Mouse (Mus musculus): ENCODE results near the gene Ncbp3. TPM values are rescaled to one million over a fixed set of nuclear protein-coding genes. Genes with fewer than 3 reads are reported as not detected.

Gene Ncbp3
- total and polyA plus RNA-seq, 3 experiments: 13.3 to 25.0 (median 24.2) TPM

GRCm38 (mm10) chr11:73008826-73009225 lies 38.8 kb upstream of the Ncbp3 start:
- H3K27me3 ChIP-seq (ENCODE audit: insufficient read depth, low read length): peaks cover 36% of the 10 kb centered on the region
- H3K36me3 ChIP-seq (replicated peaks): peaks cover 18% of the 10 kb centered on the region
- DNase-seq (ENCODE audit: low spot score) (no peak), ATAC-seq (ENCODE audit: extremely low read depth, insufficient number of reproducible peaks, low FRiP score, poor library complexity, severe bottlenecking) (no peak)
- peaks cover 12% of the 10 kb centered on the region for H3K4me1 ChIP-seq (ENCODE audit: insufficient read depth, low read depth, low read length)
- no peak overlapping the region for H3K4me3 ChIP-seq (ENCODE audit: low read depth, low read length)
- TF ChIP-seq GATA2 (IDR thresholded peaks at IDR 0.05; ENCODE audit: borderline replicate concordance, low read depth, low read length) (no peak), POLR2AphosphoS5 (IDR thresholded peaks at IDR 0.05; ENCODE audit: insufficient replicate concordance, low read depth, low read length) (no peak), TAL1 (conservative IDR thresholded peaks at IDR 0.05; ENCODE audit: low read depth, low read length) (no peak), GATA1 (IDR thresholded peaks at IDR 0.05; ENCODE audit: borderline replicate concordance, low read length) (no peak), CTCF (IDR thresholded peaks at IDR 0.05; ENCODE audit: low read depth, low read length) (no peak)
- H3K9me3 ChIP-seq (replicated peaks): no peaks in the 10 kb centered on the region

GRCm38 (mm10) chr11:73009531-73010274 lies 37.9 kb upstream of the Ncbp3 start:
- no peak for ATAC-seq (ENCODE audit: extremely low read depth, insufficient number of reproducible peaks, low FRiP score, poor library complexity, severe bottlenecking)
- Histone ChIP-seq H3K4me1 (ENCODE audit: insufficient read depth, low read depth, low read length) (peaks cover 12% of the 10 kb centered on the region), H3K36me3 (replicated peaks) (peaks cover 22% of the 10 kb centered on the region), H3K27me3 (ENCODE audit: insufficient read depth, low read length) (peaks cover 43% of the 10 kb centered on the region), H3K4me3 (ENCODE audit: low read depth, low read length) (no peak overlapping the region), H3K9me3 (replicated peaks) (no peaks in the 10 kb centered on the region)
- DNase-seq (ENCODE audit: low spot score): no peak
- no peak for TF ChIP-seq CTCF (IDR thresholded peaks at IDR 0.05; ENCODE audit: low read depth, low read length)
- TF ChIP-seq TAL1 (conservative IDR thresholded peaks at IDR 0.05; ENCODE audit: low read depth, low read length): no peak
- TF ChIP-seq POLR2AphosphoS5 (IDR thresholded peaks at IDR 0.05; ENCODE audit: insufficient replicate concordance, low read depth, low read length): no peak
- no peak for TF ChIP-seq GATA2 (IDR thresholded peaks at IDR 0.05; ENCODE audit: borderline replicate concordance, low read depth, low read length)
- no peak for TF ChIP-seq GATA1 (IDR thresholded peaks at IDR 0.05; ENCODE audit: borderline replicate concordance, low read length)

DNA sequence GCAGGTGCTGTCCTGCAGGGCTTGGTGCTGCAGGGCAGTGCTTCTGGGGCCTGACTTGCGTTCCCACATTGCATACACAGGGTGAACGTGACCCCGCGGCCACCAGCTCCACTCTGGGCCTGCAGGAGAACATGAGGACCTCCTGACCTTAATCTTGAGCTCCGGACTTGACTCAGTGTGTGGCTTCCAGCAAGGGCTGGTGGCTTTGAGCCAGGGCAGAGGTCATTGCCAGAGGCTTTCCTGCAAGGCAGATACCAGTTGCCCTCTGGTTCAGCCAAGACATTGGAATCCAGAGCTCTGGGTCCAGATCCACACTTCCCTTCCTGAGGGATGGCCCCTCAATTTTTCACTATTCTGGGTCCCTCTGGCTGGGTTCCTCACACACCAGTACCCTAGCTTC lies 33.6 kb upstream of the Ncbp3 start:
- DNase-seq (ENCODE audit: low spot score): no peak
- H3K9me3 ChIP-seq (replicated peaks): no peaks in the 10 kb centered on the region
- peaks cover 17% of the 10 kb centered on the region for H3K36me3 ChIP-seq (replicated peaks)
- H3K4me3 ChIP-seq (ENCODE audit: low read depth, low read length): no peak overlapping the region
- no peak for ATAC-seq (ENCODE audit: extremely low read depth, insufficient number of reproducible peaks, low FRiP score, poor library complexity, severe bottlenecking)
- peaks cover 73% of the 10 kb centered on the region for H3K27me3 ChIP-seq (ENCODE audit: insufficient read depth, low read length)
- TF ChIP-seq TAL1 (conservative IDR thresholded peaks at IDR 0.05; ENCODE audit: low read depth, low read length): no peak
- no peak for TF ChIP-seq CTCF (IDR thresholded peaks at IDR 0.05; ENCODE audit: low read depth, low read length)
- no peak for TF ChIP-seq POLR2AphosphoS5 (IDR thresholded peaks at IDR 0.05; ENCODE audit: insufficient replicate concordance, low read depth, low read length)
- no peak for TF ChIP-seq GATA2 (IDR thresholded peaks at IDR 0.05; ENCODE audit: borderline replicate concordance, low read depth, low read length)
- TF ChIP-seq GATA1 (IDR thresholded peaks at IDR 0.05; ENCODE audit: borderline replicate concordance, low read length): no peak
- peaks cover 13% of the 10 kb centered on the region for H3K4me1 ChIP-seq (ENCODE audit: insufficient read depth, low read depth, low read length)

DNA sequence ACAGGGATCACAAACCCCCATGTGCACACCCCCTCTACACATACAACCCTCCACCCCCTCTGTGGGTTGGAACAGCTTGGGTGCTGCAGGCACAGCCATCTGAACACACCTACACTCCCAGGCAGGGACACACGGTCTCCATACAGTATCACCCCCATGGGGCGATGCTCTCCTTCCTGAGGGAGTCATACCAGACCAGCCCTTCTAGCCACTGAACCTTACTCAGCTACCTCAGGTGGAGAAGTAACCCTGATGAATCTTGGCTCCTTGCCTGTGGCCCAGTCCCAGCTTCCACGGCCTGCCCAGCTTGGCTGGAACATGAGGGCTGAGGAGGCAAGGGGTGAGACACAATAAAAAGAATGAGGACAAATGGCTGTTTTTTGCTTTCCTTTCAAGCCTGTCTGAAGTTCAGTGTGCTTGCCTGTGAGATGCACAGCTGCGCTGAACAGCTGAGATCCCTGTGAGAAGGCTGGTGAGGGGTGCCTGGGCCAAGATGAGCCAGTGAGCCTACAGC lies 32.7 kb upstream of the Ncbp3 start:
- Histone ChIP-seq H3K27me3 (ENCODE audit: insufficient read depth, low read length) (peaks cover 73% of the 10 kb centered on the region), H3K9me3 (replicated peaks) (no peaks in the 10 kb centered on the region), H3K4me1 (ENCODE audit: insufficient read depth, low read depth, low read length) (peaks cover 22% of the 10 kb centered on the region), H3K36me3 (replicated peaks) (peaks cover 9% of the 10 kb centered on the region), H3K4me3 (ENCODE audit: low read depth, low read length) (no peak overlapping the region)
- DNase-seq (ENCODE audit: low spot score) (no peak), ATAC-seq (ENCODE audit: extremely low read depth, insufficient number of reproducible peaks, low FRiP score, poor library complexity, severe bottlenecking) (no peak)
- TF ChIP-seq CTCF (IDR thresholded peaks at IDR 0.05; ENCODE audit: low read depth, low read length) (no peak), GATA2 (IDR thresholded peaks at IDR 0.05; ENCODE audit: borderline replicate concordance, low read depth, low read length) (no peak), POLR2AphosphoS5 (IDR thresholded peaks at IDR 0.05; ENCODE audit: insufficient replicate concordance, low read depth, low read length) (no peak), TAL1 (conservative IDR thresholded peaks at IDR 0.05; ENCODE audit: low read depth, low read length) (no peak), GATA1 (IDR thresholded peaks at IDR 0.05; ENCODE audit: borderline replicate concordance, low read length) (no peak)

DNA sequence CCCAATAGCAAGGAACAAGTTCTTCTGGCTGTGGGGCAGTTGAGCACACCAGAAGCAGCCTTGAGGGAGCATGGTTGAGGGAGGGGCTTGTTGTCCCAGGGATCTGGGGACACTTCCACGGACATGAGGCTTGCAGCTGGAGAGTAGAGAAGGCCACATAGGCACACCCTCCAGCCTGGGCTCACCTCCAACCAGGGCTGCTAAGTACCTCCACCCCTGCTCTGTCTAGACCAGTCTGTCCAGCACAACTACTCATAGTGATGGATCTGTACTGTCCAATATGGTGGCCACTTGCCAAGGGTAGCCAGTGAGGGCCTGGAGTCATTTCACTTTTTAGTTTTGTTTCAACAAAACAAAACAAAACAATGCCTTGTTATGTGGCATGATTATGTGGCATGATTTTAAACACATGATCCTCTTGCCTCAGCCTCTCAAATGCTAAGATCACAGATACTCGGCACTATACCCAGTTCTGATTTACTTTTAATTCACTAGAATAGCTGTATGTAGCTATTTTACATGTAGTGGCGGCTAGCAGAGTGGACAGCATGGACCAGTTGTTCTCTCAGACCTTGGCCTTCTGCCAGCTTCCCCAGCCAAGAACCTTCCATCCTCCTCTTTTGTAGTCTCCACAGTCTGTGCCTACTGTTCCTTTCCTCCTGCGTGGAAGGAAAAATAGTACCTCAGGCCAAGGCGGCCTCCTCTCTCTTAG lies 32.0 kb upstream of the Ncbp3 start:
- Histone ChIP-seq H3K27me3 (ENCODE audit: insufficient read depth, low read length) (peaks cover 74% of the 10 kb centered on the region), H3K36me3 (replicated peaks) (peaks cover 8% of the 10 kb centered on the region), H3K4me3 (ENCODE audit: low read depth, low read length) (no peak overlapping the region), H3K4me1 (ENCODE audit: insufficient read depth, low read depth, low read length) (peaks cover 29% of the 10 kb centered on the region), H3K9me3 (replicated peaks) (no peaks in the 10 kb centered on the region)
- DNase-seq (ENCODE audit: low spot score): no peak
- no peak for ATAC-seq (ENCODE audit: extremely low read depth, insufficient number of reproducible peaks, low FRiP score, poor library complexity, severe bottlenecking)
- TF ChIP-seq POLR2AphosphoS5 (IDR thresholded peaks at IDR 0.05; ENCODE audit: insufficient replicate concordance, low read depth, low read length) (no peak), GATA1 (IDR thresholded peaks at IDR 0.05; ENCODE audit: borderline replicate concordance, low read length) (no peak), GATA2 (IDR thresholded peaks at IDR 0.05; ENCODE audit: borderline replicate concordance, low read depth, low read length) (no peak), CTCF (IDR thresholded peaks at IDR 0.05; ENCODE audit: low read depth, low read length) (no peak), TAL1 (conservative IDR thresholded peaks at IDR 0.05; ENCODE audit: low read depth, low read length) (no peak)

GRCm38 (mm10) chr11:73016103-73016420 lies 31.5 kb upstream of the Ncbp3 start:
- Histone ChIP-seq H3K9me3 (replicated peaks) (no peaks in the 10 kb centered on the region), H3K4me1 (ENCODE audit: insufficient read depth, low read depth, low read length) (peaks cover 30% of the 10 kb centered on the region), H3K27me3 (ENCODE audit: insufficient read depth, low read length) (peaks cover 74% of the 10 kb centered on the region), H3K4me3 (ENCODE audit: low read depth, low read length) (no peak overlapping the region), H3K36me3 (replicated peaks) (peaks cover 8% of the 10 kb centered on the region)
- ATAC-seq (ENCODE audit: extremely low read depth, insufficient number of reproducible peaks, low FRiP score, poor library complexity, severe bottlenecking) (no peak), DNase-seq (ENCODE audit: low spot score) (no peak)
- no peak for TF ChIP-seq GATA2 (IDR thresholded peaks at IDR 0.05; ENCODE audit: borderline replicate concordance, low read depth, low read length)
- TF ChIP-seq TAL1 (conservative IDR thresholded peaks at IDR 0.05; ENCODE audit: low read depth, low read length): no peak
- TF ChIP-seq GATA1 (IDR thresholded peaks at IDR 0.05; ENCODE audit: borderline replicate concordance, low read length): no peak
- no peak for TF ChIP-seq POLR2AphosphoS5 (IDR thresholded peaks at IDR 0.05; ENCODE audit: insufficient replicate concordance, low read depth, low read length)
- TF ChIP-seq CTCF (IDR thresholded peaks at IDR 0.05; ENCODE audit: low read depth, low read length): no peak
